Mouse (Mus musculus): Measurements from ENCODE around the gene C2cd2l. TPM values are rescaled to one million over a fixed set of nuclear protein-coding genes. Genes with fewer than 3 reads are reported as not detected.

Gene C2cd2l
- polyA plus RNA-seq, 1 experiment = 18.8 TPM

DNA sequence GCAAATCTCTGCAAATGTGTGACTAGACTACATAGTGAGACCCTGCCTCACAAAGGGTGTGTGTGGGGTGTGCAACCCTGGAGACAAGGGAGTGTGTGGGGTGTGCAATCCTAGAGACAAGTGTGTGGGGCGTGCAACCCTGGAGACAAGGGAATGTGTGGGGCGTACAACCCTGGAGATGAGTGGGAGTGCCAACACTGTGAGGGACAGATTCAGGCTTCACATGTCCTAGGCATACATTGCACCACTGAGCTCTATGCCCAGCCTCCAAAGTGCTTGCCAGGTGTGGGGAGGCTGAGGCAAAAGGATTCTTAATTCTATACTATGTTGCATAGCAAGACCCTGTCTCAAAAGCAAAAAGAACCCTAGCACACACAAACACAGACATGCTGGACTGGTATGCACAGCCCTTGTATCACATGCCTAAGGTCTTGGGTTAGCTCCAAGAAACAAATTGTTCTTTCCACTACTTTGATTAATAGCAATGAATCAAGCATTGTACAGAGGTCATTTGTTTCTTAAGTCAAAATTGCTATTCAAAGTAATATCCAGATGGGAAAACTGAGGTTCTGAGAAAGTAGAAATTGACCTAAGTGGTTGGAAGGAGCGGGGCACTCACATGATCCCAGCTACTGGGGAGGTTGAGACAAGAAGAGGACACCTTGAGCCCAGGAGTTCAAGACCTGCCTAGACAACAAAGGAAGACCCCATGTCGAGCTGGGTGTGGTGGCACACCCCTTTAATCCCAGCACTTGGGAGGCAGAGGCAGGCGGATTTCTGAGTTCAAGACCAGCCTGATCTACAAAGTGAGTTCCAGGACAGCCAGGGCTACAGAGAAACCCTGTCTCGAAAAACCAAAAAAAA is 25.7 kb upstream of the C2cd2l start:
- H3ac ChIP-seq (ENCODE audit: control insufficient read depth, insufficient read length, low read depth) = no peak overlapping the region
- peaks cover 21% of the 10 kb centered on the region for H3K79me2 ChIP-seq (ENCODE audit: control insufficient read depth, insufficient read depth)
- H3K36me3 ChIP-seq (ENCODE audit: control insufficient read depth, insufficient read depth) = peaks cover 29% of the 10 kb centered on the region
- H3K79me3 ChIP-seq (ENCODE audit: low read depth) = peaks cover 12% of the 10 kb centered on the region
- no peak overlapping the region for H3K4me3 ChIP-seq (ENCODE audit: insufficient read depth, poor library complexity, severe bottlenecking)
- no peaks in the 10 kb centered on the region for H3K27me3 ChIP-seq (ENCODE audit: control insufficient read depth, insufficient read depth, insufficient read length)
- no peak for TF ChIP-seq USF1 (IDR thresholded peaks at IDR 0.05; ENCODE audit: low read depth)
- TF ChIP-seq MYOG (IDR thresholded peaks at IDR 0.05; ENCODE audit: control insufficient read depth, extremely low read depth, insufficient read length) = no peak
- TF ChIP-seq MYOD1 (IDR thresholded peaks at IDR 0.05; ENCODE audit: control insufficient read depth, insufficient read length, low read depth) = no peak
- no peak for TF ChIP-seq MAX (IDR thresholded peaks at IDR 0.05)

DNA sequence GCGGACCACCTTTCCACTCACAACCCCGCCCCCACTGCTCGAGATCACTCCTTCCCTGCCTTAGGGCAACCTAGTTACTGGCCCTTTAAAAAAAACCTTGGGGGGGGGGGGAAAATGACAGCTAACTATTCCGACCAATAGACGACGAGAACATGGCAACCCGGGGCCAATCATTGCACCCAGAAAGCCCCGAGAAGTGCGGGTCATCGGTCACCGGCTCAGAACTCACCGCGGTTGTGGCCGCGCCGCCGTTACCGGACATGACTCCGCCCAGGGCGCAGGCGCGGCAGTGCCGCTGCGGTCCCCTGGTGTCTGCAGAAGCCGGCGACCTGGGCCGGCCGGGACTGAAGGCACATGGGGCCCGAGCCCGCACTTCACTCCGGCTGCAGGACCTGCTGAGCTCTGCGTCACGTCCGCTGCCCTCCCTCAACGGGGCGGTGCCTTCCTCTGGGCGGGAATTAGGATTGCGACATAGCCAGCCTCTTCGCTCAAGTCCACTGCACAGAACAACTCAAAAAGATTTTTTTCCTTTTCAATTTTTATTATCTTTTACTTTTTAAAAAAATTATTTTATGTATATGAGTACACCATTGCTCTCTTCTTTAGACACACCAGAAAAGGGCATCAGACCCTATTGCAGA is 23.8 kb upstream of the C2cd2l start, which contains the start of gene Hmbs:
Gene Hmbs (minus strand): TSS at position 448 of the 641 bp plus-strand sequence.
- Histone ChIP-seq H3K4me3 (ENCODE audit: insufficient read depth, poor library complexity, severe bottlenecking) (peak within 1 kb of the TSS; percentile 49), H3K79me2 (ENCODE audit: control insufficient read depth, insufficient read depth) (peaks cover 21% of the 10 kb centered on the region), H3K36me3 (ENCODE audit: control insufficient read depth, insufficient read depth) (peaks cover 32% of the 10 kb centered on the region), H3K79me3 (ENCODE audit: low read depth) (peaks cover 15% of the 10 kb centered on the region), H3K27me3 (ENCODE audit: control insufficient read depth, insufficient read depth, insufficient read length) (no peaks in the 10 kb centered on the region), H3ac (ENCODE audit: control insufficient read depth, insufficient read length, low read depth) (peak within 1 kb of the TSS; percentile 85)
- TF ChIP-seq MYOD1 (IDR thresholded peaks at IDR 0.05; ENCODE audit: control insufficient read depth, insufficient read length, low read depth) (no peak), CTCF (IDR thresholded peaks at IDR 0.05; ENCODE audit: control insufficient read depth, insufficient read depth, insufficient read length) (no peak), FOSL1 (IDR thresholded peaks at IDR 0.05; ENCODE audit: insufficient read depth, low read length, poor library complexity, severe bottlenecking) (no peak), CEBPB (IDR thresholded peaks at IDR 0.05; ENCODE audit: low read depth) (peak; percentile 99), MAX (IDR thresholded peaks at IDR 0.05) (peak; percentile 13), USF1 (IDR thresholded peaks at IDR 0.05; ENCODE audit: low read depth) (no peak)

DNA sequence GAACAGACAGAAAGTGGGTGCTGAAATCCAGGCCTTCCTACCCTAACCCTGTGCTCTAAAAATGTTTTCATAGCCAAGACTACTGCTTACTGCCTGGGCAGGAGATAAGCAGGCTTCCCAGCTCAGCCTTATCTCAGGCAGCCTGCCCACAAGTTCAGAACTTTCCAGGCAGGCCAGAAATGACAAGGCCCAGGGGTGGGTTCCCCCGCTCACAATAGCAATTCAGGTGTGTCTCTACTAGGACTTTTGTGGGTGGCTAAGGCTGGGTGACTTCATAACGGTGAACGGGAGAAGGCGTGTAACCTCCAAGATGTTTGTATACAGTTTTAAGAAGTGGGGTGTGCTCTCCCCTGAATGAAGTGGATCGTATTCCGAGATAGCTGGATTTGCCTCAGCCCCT is 23.2 kb upstream of the C2cd2l start:
- Histone ChIP-seq H3K4me3 (ENCODE audit: insufficient read depth, poor library complexity, severe bottlenecking) (peak overlapping the region; percentile 49), H3K27me3 (ENCODE audit: control insufficient read depth, insufficient read depth, insufficient read length) (no peaks in the 10 kb centered on the region), H3K79me3 (ENCODE audit: low read depth) (peaks cover 15% of the 10 kb centered on the region), H3ac (ENCODE audit: control insufficient read depth, insufficient read length, low read depth) (peak overlapping the region; percentile 19), H3K79me2 (ENCODE audit: control insufficient read depth, insufficient read depth) (peaks cover 21% of the 10 kb centered on the region), H3K36me3 (ENCODE audit: control insufficient read depth, insufficient read depth) (peaks cover 28% of the 10 kb centered on the region)
- TF ChIP-seq MAX (IDR thresholded peaks at IDR 0.05) (no peak), CTCF (IDR thresholded peaks at IDR 0.05; ENCODE audit: control insufficient read depth, insufficient read depth, insufficient read length) (no peak), MYOG (IDR thresholded peaks at IDR 0.05; ENCODE audit: control insufficient read depth, extremely low read depth, insufficient read length) (no peak), USF1 (IDR thresholded peaks at IDR 0.05; ENCODE audit: low read depth) (no peak), FOSL1 (IDR thresholded peaks at IDR 0.05; ENCODE audit: insufficient read depth, low read length, poor library complexity, severe bottlenecking) (no peak), CEBPB (IDR thresholded peaks at IDR 0.05; ENCODE audit: low read depth) (no peak), MYOD1 (IDR thresholded peaks at IDR 0.05; ENCODE audit: control insufficient read depth, insufficient read length, low read depth) (no peak)

DNA sequence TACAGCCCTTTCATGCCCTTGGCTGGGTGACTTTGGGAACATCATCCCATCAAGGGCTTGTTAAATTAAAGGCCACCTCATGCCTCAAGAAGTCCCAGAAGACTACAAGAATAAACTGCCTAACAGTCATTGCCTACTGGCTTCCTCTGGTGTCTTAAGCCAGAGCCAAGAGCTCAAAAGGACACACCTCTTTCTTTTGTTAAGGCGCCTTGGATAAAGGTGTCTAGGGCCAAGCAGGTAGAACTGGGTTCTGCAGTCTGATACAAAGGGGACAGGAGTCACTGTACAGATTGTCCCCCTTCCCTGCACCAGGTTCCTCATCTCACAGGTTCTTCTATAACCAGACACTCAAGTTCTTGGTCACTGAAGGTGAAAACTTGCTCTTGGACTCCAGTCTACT is 22.5 kb upstream of the C2cd2l start:
- H3K79me2 ChIP-seq (ENCODE audit: control insufficient read depth, insufficient read depth) = peaks cover 26% of the 10 kb centered on the region
- peaks cover 15% of the 10 kb centered on the region for H3K79me3 ChIP-seq (ENCODE audit: low read depth)
- no peaks in the 10 kb centered on the region for H3K27me3 ChIP-seq (ENCODE audit: control insufficient read depth, insufficient read depth, insufficient read length)
- TF ChIP-seq USF1 (IDR thresholded peaks at IDR 0.05; ENCODE audit: low read depth) (no peak), CTCF (IDR thresholded peaks at IDR 0.05; ENCODE audit: control insufficient read depth, insufficient read depth, insufficient read length) (no peak), MYOG (IDR thresholded peaks at IDR 0.05; ENCODE audit: control insufficient read depth, extremely low read depth, insufficient read length) (no peak), FOSL1 (IDR thresholded peaks at IDR 0.05; ENCODE audit: insufficient read depth, low read length, poor library complexity, severe bottlenecking) (no peak), CEBPB (IDR thresholded peaks at IDR 0.05; ENCODE audit: low read depth) (no peak), MAX (IDR thresholded peaks at IDR 0.05) (no peak), MYOD1 (IDR thresholded peaks at IDR 0.05; ENCODE audit: control insufficient read depth, insufficient read length, low read depth) (no peak)
- no peak overlapping the region for H3K4me3 ChIP-seq (ENCODE audit: insufficient read depth, poor library complexity, severe bottlenecking)
- H3K36me3 ChIP-seq (ENCODE audit: control insufficient read depth, insufficient read depth) = peaks cover 25% of the 10 kb centered on the region
- no peak overlapping the region for H3ac ChIP-seq (ENCODE audit: control insufficient read depth, insufficient read length, low read depth)

DNA sequence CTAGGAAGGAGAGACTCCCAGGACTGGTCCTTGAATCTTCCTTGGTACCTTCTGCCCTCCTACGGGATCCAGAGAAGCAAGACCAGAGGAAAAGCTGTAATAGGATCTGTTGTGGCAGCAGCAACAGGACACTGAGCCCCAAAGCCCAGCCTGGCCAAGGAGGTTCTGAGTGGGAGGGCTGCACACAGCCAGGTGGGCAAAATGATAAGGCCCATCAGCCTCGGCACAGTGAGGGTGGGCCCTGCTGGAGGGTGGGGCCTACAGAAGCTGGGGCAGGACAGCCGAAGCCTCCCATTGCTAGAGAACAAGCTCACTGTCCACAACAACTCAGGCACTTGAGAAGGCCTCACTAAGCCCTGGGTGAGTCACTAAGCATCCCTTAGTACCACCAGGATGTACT is 22.1 kb upstream of the C2cd2l start:
- H3K4me3 ChIP-seq (ENCODE audit: insufficient read depth, poor library complexity, severe bottlenecking) = no peak overlapping the region
- H3K27me3 ChIP-seq (ENCODE audit: control insufficient read depth, insufficient read depth, insufficient read length) = no peaks in the 10 kb centered on the region
- H3ac ChIP-seq (ENCODE audit: control insufficient read depth, insufficient read length, low read depth) = peak overlapping the region; percentile 4
- TF ChIP-seq CTCF (IDR thresholded peaks at IDR 0.05; ENCODE audit: control insufficient read depth, insufficient read depth, insufficient read length) = no peak
- no peak for TF ChIP-seq FOSL1 (IDR thresholded peaks at IDR 0.05; ENCODE audit: insufficient read depth, low read length, poor library complexity, severe bottlenecking)
- no peak for TF ChIP-seq MYOD1 (IDR thresholded peaks at IDR 0.05; ENCODE audit: control insufficient read depth, insufficient read length, low read depth)
- TF ChIP-seq MAX (IDR thresholded peaks at IDR 0.05) = no peak
- no peak for TF ChIP-seq MYOG (IDR thresholded peaks at IDR 0.05; ENCODE audit: control insufficient read depth, extremely low read depth, insufficient read length)
- no peak for TF ChIP-seq CEBPB (IDR thresholded peaks at IDR 0.05; ENCODE audit: low read depth)
- no peak for TF ChIP-seq USF1 (IDR thresholded peaks at IDR 0.05; ENCODE audit: low read depth)
- peaks cover 30% of the 10 kb centered on the region for H3K79me2 ChIP-seq (ENCODE audit: control insufficient read depth, insufficient read depth)
- peaks cover 25% of the 10 kb centered on the region for H3K36me3 ChIP-seq (ENCODE audit: control insufficient read depth, insufficient read depth)
- H3K79me3 ChIP-seq (ENCODE audit: low read depth) = peaks cover 15% of the 10 kb centered on the region
